Mouse (Mus musculus): ENCODE results near the gene Mettl11b.

Mettl11b gene

GRCm38 (mm10) chr1:163656432-163656831 is 68.6 kb downstream of the Mettl11b start:
- no peak for DNase-seq (ENCODE audit: low read depth, low spot score)
